Mouse (Mus musculus) embryonic facial prominence, embryonic 12.5 days (tissue): ENCODE measurements around the gene Entpd7. TPM values are rescaled to one million over a fixed set of nuclear protein-coding genes. Genes with fewer than 3 reads are reported as not detected.
A peak's percentile ranks its signal among the peaks of the same experiment; 100 is the strongest.

ENCODE experiments used
- ATAC-seq: fragments of 200-750 bp; cut with Nextera tagmentation; 2 replicates; pipeline ENCODE4 v1.8.0; 2017; ENCODE audit not compliant: insufficient number of reproducible peaks, insufficient read depth, low FRiP score, low TSS enrichment
- H3K27ac ChIP-seq: fragments of 300-500 bp; sonication (generic); 2 replicates; pipeline ENCODE4 v1.5.1; 2016; ENCODE audit warnings: mild to moderate bottlenecking
- H3K27me3 ChIP-seq: fragments of 300-500 bp; sonication (generic); 2 replicates; pipeline ENCODE4 v1.6.1; 2016; ENCODE audit warnings: mild to moderate bottlenecking, moderate library complexity
- H3K36me3 ChIP-seq: fragments of 300-500 bp; sonication (generic); 2 replicates; pipeline ENCODE4 v1.6.1; 2016; ENCODE audit warnings: mild to moderate bottlenecking
- H3K4me1 ChIP-seq: fragments of 300-500 bp; sonication (generic); 2 replicates; pipeline ENCODE4 v1.6.1; 2016
- H3K4me2 ChIP-seq: fragments of 300-500 bp; sonication (generic); replicated peaks from 2 replicates; pipeline ENCODE4 v1.6.1; 2016; ENCODE audit warnings: mild to moderate bottlenecking, moderate library complexity
- H3K4me3 ChIP-seq: fragments of 300-500 bp; sonication (generic); 2 replicates; pipeline ENCODE4 v1.5.1; 2016; ENCODE audit warnings: mild to moderate bottlenecking
- H3K9ac ChIP-seq: fragments of 300-500 bp; sonication (generic); 2 replicates; pipeline ENCODE4 v1.6.1; 2016; ENCODE audit warnings: mild to moderate bottlenecking, moderate library complexity
- H3K9me3 ChIP-seq: fragments of 300-500 bp; sonication (generic); 2 replicates; pipeline ENCODE4 v1.6.1; 2016; ENCODE audit warnings: mild to moderate bottlenecking, moderate library complexity
- WGBS: fragments of 180-500 bp; shearing (Covaris S2); methylation state at CpG from one replicate; pipeline ENCODE4 v1.1.7; 2016; 5-methylcytosine and 5-hydroxymethylcytosine counted together
- polyA plus RNA-seq: library from polyadenylated mRNA; unstranded; fragments of >200 nt; fragmentation: Nextera tagmentation; extraction: Ambion mirVana; gene quantifications from 2 replicates; pipeline ENCODE4 v1.2.1, GENCODE M21; 2016

The Entpd7 gene
- polyA plus RNA-seq, result 9.3 and 12.0 TPM in 2 replicates

DNA sequence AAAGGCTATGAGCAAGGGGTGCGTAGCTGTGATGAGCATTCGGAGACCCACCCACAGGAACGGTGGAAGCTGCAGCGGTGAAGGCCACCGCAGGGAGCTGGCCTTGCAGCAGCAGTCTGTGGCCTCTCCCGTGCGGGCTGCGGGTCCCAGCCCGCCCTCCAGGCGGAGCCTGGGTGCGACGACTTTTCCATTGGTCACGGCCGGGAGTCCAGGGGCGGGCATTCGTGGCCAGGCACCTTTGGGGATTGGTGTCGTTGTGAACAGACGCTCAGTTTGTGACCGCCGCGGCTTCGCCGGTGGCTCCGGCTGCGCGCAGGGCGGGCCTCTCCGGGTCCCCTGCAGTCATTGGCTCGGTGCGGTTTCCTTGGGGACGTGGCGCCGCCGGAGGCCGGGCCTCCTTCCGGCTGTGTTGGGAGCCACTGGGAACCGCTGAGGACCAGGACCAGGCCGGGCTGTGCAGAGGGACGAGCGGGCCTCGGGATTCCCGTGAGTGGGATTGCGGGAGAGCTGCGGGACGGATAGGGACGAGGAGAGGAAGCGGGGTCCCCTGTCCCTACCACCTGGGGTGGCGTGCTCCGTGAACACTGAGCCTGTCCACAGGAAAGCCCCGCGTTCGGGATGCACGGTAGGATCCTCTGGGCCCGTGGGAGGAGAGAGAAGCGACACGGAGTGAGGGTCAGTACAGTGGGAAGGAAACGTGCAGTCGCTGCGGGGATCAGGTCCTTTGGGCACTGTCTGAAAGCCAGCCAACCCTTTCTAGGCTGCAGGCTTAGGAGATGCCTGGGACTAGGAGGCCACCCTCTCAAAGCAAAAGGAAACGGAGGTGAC, at the start of gene Entpd7:
Entpd7 (plus strand) TSS at position 254 of the 828 bp plus-strand sequence.
- peak; percentile 95 for ATAC-seq
- Histone ChIP-seq H3K4me3 (peak within 1 kb of the TSS; percentile 81), H3K9ac (peak within 1 kb of the TSS; percentile 76), H3K4me1 (peaks cover 8% of the 10 kb centered on the region; the same call in 1 of the 2 replicates), H3K27me3 (no peaks in the 10 kb centered on the region), H3K4me2 (peak within 1 kb of the TSS; percentile 88), H3K9me3 (no peaks in the 10 kb centered on the region), H3K27ac (peak within 1 kb of the TSS; percentile 52; the same call in 1 of the 2 replicates), H3K36me3 (peaks cover 3% of the 10 kb centered on the region; the same call in 1 of the 2 replicates)
- under 1% methylated on average over 60 of the region's 60 CpGs for WGBS

GRCm38 (mm10) chr19:43641833-43642232, 47.6 kb upstream of the Entpd7 start:
- WGBS, result 65% methylated on average over 11 of the region's 11 CpGs
- Histone ChIP-seq H3K4me1 (no peaks in the 10 kb centered on the region), H3K27ac (no peak overlapping the region), H3K4me3 (no peak overlapping the region), H3K9me3 (no peaks in the 10 kb centered on the region), H3K4me2 (no peak overlapping the region), H3K9ac (no peak overlapping the region), H3K36me3 (no peaks in the 10 kb centered on the region), H3K27me3 (no peaks in the 10 kb centered on the region)
- ATAC-seq, result no peak

DNA sequence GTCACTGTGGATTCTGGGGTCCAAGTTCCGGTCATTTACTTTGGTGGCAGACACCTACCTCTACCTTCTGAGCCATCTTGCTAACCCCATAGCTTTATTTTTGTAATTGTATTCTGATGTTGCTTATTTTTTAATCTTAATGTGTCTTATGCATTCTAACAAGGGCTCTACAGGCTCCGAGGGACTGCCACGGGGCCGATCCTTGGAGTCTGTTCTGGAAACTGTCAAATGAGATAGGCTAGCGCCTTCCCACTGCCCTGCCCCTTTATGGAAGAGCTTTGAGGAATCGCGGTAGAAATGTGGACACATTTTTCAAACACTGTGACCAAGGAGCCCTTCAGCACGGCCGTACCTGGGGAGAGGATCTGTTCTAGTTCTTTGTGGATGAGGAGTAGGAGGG, 46.6 kb upstream of the Entpd7 start:
- no peak overlapping the region for H3K4me2 ChIP-seq
- H3K9me3 ChIP-seq, result no peaks in the 10 kb centered on the region
- no peak overlapping the region for H3K9ac ChIP-seq
- H3K27me3 ChIP-seq, result no peaks in the 10 kb centered on the region
- H3K4me1 ChIP-seq, result no peaks in the 10 kb centered on the region
- H3K27ac ChIP-seq, result no peak overlapping the region
- no peak for ATAC-seq
- no peak overlapping the region for H3K4me3 ChIP-seq
- no peaks in the 10 kb centered on the region for H3K36me3 ChIP-seq
- 84% methylated on average over 9 of the region's 9 CpGs for WGBS

- WGBS, result 90% methylated on average over 9 of the region's 9 CpGs
- H3K4me1 ChIP-seq, result no peaks in the 10 kb centered on the region
These were observed 44.0 kb upstream of the Entpd7 start for GRCm38 (mm10) chr19:43645508-43645907.

DNA sequence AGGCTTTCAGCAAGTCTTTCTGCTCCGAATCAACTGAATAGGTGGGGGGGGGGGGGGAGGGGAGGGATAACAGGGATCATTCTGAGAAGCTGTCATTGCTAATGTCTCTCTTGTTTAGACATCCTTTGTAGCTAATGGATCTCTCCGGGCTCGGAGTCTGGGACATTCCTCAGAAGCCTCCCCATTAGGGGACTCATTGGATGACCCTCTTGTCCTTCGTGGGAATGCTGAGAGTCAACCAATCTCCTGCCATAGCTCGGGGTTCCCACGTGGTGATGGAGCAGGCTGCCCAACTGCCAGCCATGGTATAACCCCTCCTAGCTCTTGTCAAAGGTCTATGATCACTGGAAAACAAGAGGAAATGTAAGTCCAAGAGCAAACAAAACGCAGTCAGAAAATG, 42.6 kb upstream of the Entpd7 start:
- WGBS, result 61% methylated on average over 7 of the region's 7 CpGs
- Histone ChIP-seq H3K36me3 (no peaks in the 10 kb centered on the region), H3K27me3 (0 out of 2 replicates have a peak, but pooled peaks cover 4% of the 10 kb centered on the region)

More at GRCm38 (mm10) chr19:43645508-43645907, 44.0 kb upstream of the Entpd7 start:
- Histone ChIP-seq H3K9me3 (no peaks in the 10 kb centered on the region), H3K9ac (no peak overlapping the region), H3K27ac (no peak overlapping the region), H3K4me2 (no peak overlapping the region), H3K36me3 (no peaks in the 10 kb centered on the region), H3K4me3 (no peak overlapping the region), H3K27me3 (no peaks in the 10 kb centered on the region)
- ATAC-seq, result no peak

DNA sequence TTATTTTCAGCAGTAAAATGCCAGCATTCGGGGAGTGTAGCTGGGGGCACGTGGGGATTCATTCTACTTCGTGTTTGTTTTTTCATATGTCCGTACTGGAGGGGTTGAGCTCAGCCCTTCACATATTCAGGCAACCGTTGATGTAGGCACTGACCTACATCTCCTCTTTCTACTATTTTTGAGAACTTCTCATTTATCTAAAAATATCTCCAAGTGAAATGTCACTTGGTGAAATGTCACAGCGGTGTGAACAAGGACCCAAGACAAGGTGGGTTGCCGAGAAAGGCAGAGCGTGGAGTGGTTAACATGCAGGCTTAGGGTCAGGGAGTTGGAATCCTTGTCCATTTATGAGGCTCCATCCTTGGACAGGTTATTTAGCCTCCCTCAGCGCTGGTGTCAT, 42.2 kb upstream of the Entpd7 start:
- Histone ChIP-seq H3K4me3 (no peak overlapping the region), H3K4me1 (no peaks in the 10 kb centered on the region), H3K9me3 (no peaks in the 10 kb centered on the region), H3K36me3 (no peaks in the 10 kb centered on the region), H3K27ac (no peak overlapping the region), H3K9ac (no peak overlapping the region), H3K27me3 (0 out of 2 replicates have a peak, but pooled peaks cover 4% of the 10 kb centered on the region), H3K4me2 (no peak overlapping the region)
- 88% methylated on average over 9 of the region's 9 CpGs for WGBS
- ATAC-seq, result no peak

More for the DNA sequence above, 42.6 kb upstream of the Entpd7 start:
- H3K9ac ChIP-seq, result no peak overlapping the region
- H3K9me3 ChIP-seq, result no peaks in the 10 kb centered on the region
- no peak overlapping the region for H3K4me3 ChIP-seq
- H3K4me2 ChIP-seq, result no peak overlapping the region
- H3K4me1 ChIP-seq, result no peaks in the 10 kb centered on the region
- no peak for ATAC-seq
- H3K27ac ChIP-seq, result no peak overlapping the region

- Histone ChIP-seq H3K9ac (no peak overlapping the region), H3K4me3 (no peak overlapping the region), H3K27me3 (0 out of 2 replicates have a peak, but pooled peaks cover 7% of the 10 kb centered on the region), H3K27ac (no peak overlapping the region), H3K4me1 (no peaks in the 10 kb centered on the region), H3K4me2 (no peak overlapping the region), H3K9me3 (no peaks in the 10 kb centered on the region), H3K36me3 (no peaks in the 10 kb centered on the region)
- ATAC-seq, result no peak
- WGBS, result 86% methylated on average over 4 of the region's 4 CpGs
These were observed 41.1 kb upstream of the Entpd7 start for GRCm38 (mm10) chr19:43648343-43648742.

GRCm38 (mm10) chr19:43651241-43651785, 38.2 kb upstream of the Entpd7 start:
- ATAC-seq, result no peak
- Histone ChIP-seq H3K9ac (no peak overlapping the region), H3K4me3 (no peak overlapping the region), H3K4me2 (no peak overlapping the region), H3K36me3 (no peaks in the 10 kb centered on the region), H3K27ac (no peak overlapping the region), H3K9me3 (no peaks in the 10 kb centered on the region), H3K4me1 (no peaks in the 10 kb centered on the region), H3K27me3 (0 out of 2 replicates have a peak, but pooled peaks cover 13% of the 10 kb centered on the region)
- 62% methylated on average over 8 of the region's 8 CpGs for WGBS

GRCm38 (mm10) chr19:43655735-43656492, 33.6 kb upstream of the Entpd7 start:
- ATAC-seq, result no peak

DNA sequence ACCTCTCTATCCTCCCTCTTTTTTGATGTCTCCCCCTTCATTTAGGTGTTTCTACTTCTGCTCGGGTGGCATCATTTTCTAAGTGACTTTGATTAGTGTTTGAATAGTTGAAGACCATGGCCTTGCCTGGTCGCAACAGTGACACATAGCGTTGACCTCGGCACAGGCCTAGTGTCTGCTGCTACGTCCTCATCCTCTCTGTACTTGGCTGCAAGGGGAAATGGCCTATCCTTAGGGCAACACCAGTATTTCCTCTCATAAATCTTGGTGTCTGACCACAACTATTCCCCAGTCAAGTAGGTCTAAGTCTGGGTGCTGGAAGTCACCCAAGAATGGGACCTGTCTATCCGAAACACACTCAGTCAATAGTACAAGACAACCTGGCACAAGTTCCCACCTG, 29.8 kb upstream of the Entpd7 start:
- Histone ChIP-seq H3K4me3 (no peak overlapping the region), H3K4me1 (peaks cover 6% of the 10 kb centered on the region; the same call in 1 of the 2 replicates), H3K9ac (no peak overlapping the region), H3K4me2 (no peak overlapping the region), H3K9me3 (no peaks in the 10 kb centered on the region), H3K27ac (no peak overlapping the region), H3K36me3 (peaks cover 17% of the 10 kb centered on the region), H3K27me3 (0 out of 2 replicates have a peak, but pooled peaks cover 5% of the 10 kb centered on the region)
- ATAC-seq, result no peak
- WGBS, result 84% methylated on average over 6 of the region's 6 CpGs

More at GRCm38 (mm10) chr19:43655735-43656492, 33.6 kb upstream of the Entpd7 start:
- no peak overlapping the region for H3K9ac ChIP-seq
- 0 out of 2 replicates have a peak, but pooled peaks cover 12% of the 10 kb centered on the region for H3K27me3 ChIP-seq
- H3K36me3 ChIP-seq, result no peaks in the 10 kb centered on the region
- H3K27ac ChIP-seq, result no peak overlapping the region
- no peak overlapping the region for H3K4me2 ChIP-seq
- WGBS, result 40% methylated on average over 11 of the region's 11 CpGs
- H3K9me3 ChIP-seq, result no peaks in the 10 kb centered on the region
- no peaks in the 10 kb centered on the region for H3K4me1 ChIP-seq
- H3K4me3 ChIP-seq, result no peak overlapping the region

DNA sequence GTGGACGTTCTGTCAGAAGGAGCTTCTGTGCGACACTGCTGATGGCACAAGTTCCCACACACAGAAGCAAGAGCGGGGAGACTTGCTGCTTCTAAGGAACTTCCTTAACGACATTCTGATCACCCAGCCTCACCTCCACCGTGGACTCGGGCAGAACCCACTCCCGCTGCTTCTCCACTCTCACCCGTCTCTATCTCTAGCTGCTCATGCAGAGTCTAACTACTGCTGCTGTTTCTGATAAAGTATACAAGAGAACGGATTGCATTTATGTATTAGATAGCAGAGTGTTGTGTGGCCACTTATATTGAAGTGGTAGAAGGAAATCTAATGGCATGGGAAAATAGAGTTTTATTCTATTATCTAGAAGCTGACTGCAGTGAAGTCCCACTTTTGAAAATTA, 28.7 kb upstream of the Entpd7 start:
- H3K4me1 ChIP-seq, result peaks cover 6% of the 10 kb centered on the region; the same call in 1 of the 2 replicates
- H3K27ac ChIP-seq, result no peak overlapping the region
- ATAC-seq, result no peak
- no peak overlapping the region for H3K4me3 ChIP-seq
- H3K4me2 ChIP-seq, result no peak overlapping the region
- peaks cover 19% of the 10 kb centered on the region for H3K36me3 ChIP-seq
- no peak overlapping the region for H3K9ac ChIP-seq
- 88% methylated on average over 9 of the region's 9 CpGs for WGBS
- no peaks in the 10 kb centered on the region for H3K27me3 ChIP-seq
- H3K9me3 ChIP-seq, result no peaks in the 10 kb centered on the region
